Mouse (Mus musculus): ENCODE results near the gene 2410015M20Rik.
"Not testable (repeated sequence)": the region's sequence is repeated elsewhere in the genome, so short reads cannot be mapped to it uniquely, and the experiment has no call there.

DNA sequence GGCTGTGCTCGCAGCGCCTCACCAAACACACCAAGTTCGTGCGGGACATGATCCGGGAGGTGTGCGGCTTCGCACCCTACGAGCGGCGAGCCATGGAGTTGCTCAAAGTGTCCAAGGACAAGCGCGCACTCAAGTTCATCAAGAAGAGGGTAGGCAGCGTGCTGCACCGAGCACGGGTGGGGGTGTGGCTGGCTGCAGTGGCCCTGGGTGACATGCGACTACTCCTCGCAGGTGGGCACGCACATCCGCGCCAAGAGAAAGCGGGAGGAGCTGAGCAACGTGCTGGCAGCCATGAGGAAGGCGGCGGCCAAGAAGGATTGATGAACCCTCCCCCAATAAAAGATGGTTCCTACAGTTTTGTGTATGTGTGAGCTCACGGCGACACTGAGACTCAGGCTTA lies 4.3 kb upstream of the 2410015M20Rik start:
- not testable (repeated sequence) for TF ChIP-seq EP300, CTCF (IDR thresholded peaks at IDR 0.05; ENCODE audit: low read depth)
